Mouse (Mus musculus) gastrocnemius, adult 2 months (tissue): Measurements from ENCODE around the gene Scarb2. TPM values are rescaled to one million over a fixed set of nuclear protein-coding genes. Genes with fewer than 3 reads are reported as not detected.
A peak's percentile ranks its signal among the peaks of the same experiment; 100 is the strongest.

Experiments
- DNase-seq: peaks from one replicate; pipeline ENCODE4 v3.0.0; 2022
- H3K27ac ChIP-seq: fragments of 200-600 bp; 2 replicates; pipeline ENCODE4 v1.8.1; 2022; ENCODE audit warnings: mild to moderate bottlenecking
- H3K4me3 ChIP-seq: fragments of 200-600 bp; 2 replicates; pipeline ENCODE4 v1.8.1; 2022; ENCODE audit warnings: mild to moderate bottlenecking, moderate library complexity
- CTCF ChIP-seq: fragments of 200-600 bp; IDR thresholded peaks from 2 replicates; pipeline ENCODE4 v1.8.1; 2022; ENCODE audit warnings: antibody characterized with exemption, mild to moderate bottlenecking, moderate library complexity
- intact Hi-C: fragments of 180-260 bp; cut with DNase I; formaldehyde crosslinking; loops from one replicate; pipeline ENCODE4 v1.15.1; 2025
- total RNA-seq, 2 experiments: library from RNA; stranded (reverse); gene quantifications; 2 replicates each; pipeline ENCODE4 v1.2.3; 2021

Gene Scarb2
- total RNA-seq, 2 experiments from 2014 or later: 61.7 to 78.6 TPM

DNA sequence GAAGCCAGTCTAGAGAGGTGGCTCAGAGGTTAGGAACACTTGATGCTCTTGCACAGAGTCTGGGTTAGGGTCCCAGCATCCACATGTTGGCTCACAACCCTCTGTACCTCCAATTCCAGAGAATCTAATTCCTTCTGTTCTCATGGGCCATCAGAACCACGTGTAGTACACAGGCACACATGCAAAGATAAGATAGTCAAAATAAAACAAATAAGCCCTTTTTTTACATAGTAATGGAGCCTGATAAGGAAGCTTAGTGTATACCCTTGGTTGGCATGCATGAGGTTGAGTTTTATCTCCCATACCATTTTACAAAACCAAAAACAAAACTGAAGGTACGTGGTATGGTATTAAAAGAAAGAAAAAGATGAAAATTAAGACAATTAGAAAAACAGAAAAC lies 49.2 kb downstream of the Scarb2 start:
- DNase-seq: no peak
- intact Hi-C loops: no loop called here
- no peak for TF ChIP-seq CTCF
- Histone ChIP-seq H3K4me3 (no peak overlapping the region), H3K27ac (no peak overlapping the region)

GRCm38 (mm10) chr5:92452876-92453275 lies 53.8 kb downstream of the Scarb2 start:
- TF ChIP-seq CTCF: no peak
- H3K4me3 ChIP-seq: no peak overlapping the region
- intact Hi-C loops: no loop called here
- H3K27ac ChIP-seq: no peak overlapping the region
- DNase-seq: no peak

- intact Hi-C loops: no loop called here
- Histone ChIP-seq H3K27ac (no peak overlapping the region), H3K4me3 (no peak overlapping the region)
- no peak for TF ChIP-seq CTCF
- no peak for DNase-seq
Measured at GRCm38 (mm10) chr5:92446736-92447135, 59.9 kb downstream of the Scarb2 start.

DNA sequence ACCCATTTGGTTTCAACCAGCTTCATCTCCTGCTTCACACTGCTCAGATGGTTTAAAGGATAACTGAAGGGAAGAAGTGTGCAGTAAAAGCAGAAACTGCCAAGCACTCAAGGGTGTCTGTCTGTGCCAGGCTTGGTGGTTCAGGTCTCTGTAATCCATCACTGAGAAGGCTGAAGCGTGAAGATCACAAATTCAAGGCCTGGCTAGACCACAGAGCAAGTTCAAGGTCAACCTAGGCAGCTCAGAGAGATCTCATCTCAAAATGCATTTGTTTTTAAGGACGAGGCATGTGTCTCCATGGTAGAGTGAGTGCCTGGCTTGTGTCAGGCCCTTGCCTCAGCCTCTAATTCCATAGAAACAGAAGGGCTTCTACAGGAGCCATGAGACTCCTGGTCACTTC lies 61.6 kb downstream of the Scarb2 start:
- TF ChIP-seq CTCF: no peak
- no peak for DNase-seq
- intact Hi-C loops: no loop called here
- H3K27ac ChIP-seq: no peak overlapping the region
- H3K4me3 ChIP-seq: no peak overlapping the region

DNA sequence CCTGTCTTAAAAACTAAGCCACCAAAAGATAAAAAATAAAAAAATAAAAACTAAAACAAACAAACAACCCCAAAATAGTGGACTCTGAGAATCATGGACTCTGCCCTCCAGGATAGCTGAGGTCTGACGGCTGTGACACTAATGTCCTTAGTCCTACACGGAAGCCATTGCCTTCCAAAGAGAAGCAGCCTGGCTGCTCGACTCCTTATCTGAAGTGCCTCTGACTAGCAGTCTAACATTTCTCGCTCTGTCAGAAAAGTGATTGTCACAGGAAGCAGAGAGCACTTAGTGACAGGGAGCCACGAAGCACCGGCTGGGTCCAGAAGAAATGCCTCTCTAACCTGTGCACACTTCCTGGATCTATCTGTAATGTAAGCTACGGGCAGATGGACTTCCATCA lies 63.7 kb downstream of the Scarb2 start:
- intact Hi-C loops: no loop called here
- no peak for TF ChIP-seq CTCF
- no peak overlapping the region for H3K27ac ChIP-seq
- no peak for DNase-seq
- no peak overlapping the region for H3K4me3 ChIP-seq

DNA sequence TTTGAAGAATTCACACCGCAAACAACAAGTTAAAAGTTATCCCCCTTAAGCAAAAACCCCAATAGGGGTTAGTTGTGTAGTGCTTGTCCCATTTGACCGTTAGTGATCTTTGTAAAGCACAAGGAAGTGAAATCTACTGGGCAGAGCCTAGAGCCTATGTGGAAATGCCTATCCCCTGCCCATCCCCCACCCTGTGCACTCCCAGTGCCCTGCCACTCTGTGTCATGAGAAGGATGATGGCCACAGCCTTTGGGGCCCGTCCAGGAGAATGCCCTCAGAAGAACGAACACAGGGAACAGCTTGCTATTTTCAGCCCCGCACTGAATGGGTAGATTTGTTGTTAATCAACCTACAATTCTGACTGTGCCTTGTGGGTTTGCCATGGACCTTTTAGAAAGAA lies 65.1 kb downstream of the Scarb2 start:
- no peak for TF ChIP-seq CTCF
- peak; percentile 89 for DNase-seq
- H3K4me3 ChIP-seq: no peak overlapping the region
- peak overlapping the region; percentile 68 for H3K27ac ChIP-seq
- intact Hi-C loops: no loop called here

- intact Hi-C loops: no loop called here
- H3K27ac ChIP-seq: no peak overlapping the region
- no peak overlapping the region for H3K4me3 ChIP-seq
- no peak for TF ChIP-seq CTCF
- DNase-seq: no peak
Measured at GRCm38 (mm10) chr5:92438540-92438939, 68.1 kb downstream of the Scarb2 start.

DNA sequence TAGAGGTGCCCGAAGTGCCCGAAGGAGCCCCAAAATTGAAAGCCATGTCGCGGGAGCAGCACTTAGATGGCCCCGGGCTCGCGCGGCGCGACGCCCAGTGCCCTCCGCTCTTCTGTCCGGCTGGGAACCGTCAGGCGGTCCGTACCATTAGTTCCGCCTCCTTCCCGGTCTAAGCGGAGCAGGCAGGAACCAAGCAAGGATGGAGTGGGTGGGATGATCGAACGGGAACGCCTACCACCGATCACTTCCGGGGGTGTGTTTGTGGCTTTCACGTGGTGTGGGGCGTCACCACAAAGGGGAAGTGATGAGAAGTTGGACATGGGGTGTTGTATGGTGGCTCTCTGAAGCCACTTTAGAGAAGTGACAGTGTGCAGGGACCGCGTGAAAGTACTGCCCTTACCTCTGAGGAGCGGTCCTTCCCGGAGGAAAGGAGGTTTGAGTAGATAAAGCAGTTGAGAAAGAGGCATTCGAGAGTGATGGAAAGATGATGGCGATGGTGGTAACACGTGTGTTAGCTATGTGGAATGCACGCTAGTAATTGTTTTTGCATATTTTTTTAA lies 71.5 kb downstream of the Scarb2 start, which contains the start of gene Nup54:
Gene Nup54, minus strand, starts transcription at position 195 of the 560 bp plus-strand sequence.
- peak; percentile 96 for DNase-seq
- Histone ChIP-seq H3K4me3 (peak within 1 kb of the TSS; percentile 90), H3K27ac (peak within 1 kb of the TSS; percentile 91)
- TF ChIP-seq CTCF: no peak
- intact Hi-C loops: no loop called here

DNA sequence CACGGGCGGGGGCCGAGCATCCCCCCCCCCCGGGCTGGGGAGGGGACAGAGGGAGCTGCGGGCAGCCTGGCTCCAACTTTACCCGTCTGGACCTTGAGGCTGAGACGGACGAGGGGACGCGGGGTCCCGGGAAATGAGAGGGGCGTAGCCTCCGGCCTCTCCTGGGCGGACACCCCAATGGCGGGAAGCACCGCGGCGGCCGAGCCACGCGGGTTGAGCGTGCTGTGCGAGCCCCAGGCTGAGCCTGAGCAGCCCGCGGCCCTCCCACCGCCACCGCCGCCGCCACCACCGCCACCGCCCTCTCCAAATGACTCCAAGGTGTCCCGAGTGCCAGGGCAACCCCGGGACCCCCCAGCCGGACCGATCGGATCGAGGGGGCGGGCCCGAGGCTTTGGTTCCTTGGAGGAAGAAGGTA lies 72.1 kb downstream of the Scarb2 start:
- no peak for TF ChIP-seq CTCF
- Histone ChIP-seq H3K27ac (peak overlapping the region; percentile 91), H3K4me3 (peak overlapping the region; percentile 90)
- DNase-seq: no peak
- intact Hi-C loops: no loop called here

GRCm38 (mm10) chr5:92434070-92434469 lies 72.6 kb downstream of the Scarb2 start:
- no peak for DNase-seq
- TF ChIP-seq CTCF: no peak
- Histone ChIP-seq H3K27ac (peak overlapping the region; percentile 91), H3K4me3 (peak overlapping the region; percentile 90)
- intact Hi-C loops: no loop called here

DNA sequence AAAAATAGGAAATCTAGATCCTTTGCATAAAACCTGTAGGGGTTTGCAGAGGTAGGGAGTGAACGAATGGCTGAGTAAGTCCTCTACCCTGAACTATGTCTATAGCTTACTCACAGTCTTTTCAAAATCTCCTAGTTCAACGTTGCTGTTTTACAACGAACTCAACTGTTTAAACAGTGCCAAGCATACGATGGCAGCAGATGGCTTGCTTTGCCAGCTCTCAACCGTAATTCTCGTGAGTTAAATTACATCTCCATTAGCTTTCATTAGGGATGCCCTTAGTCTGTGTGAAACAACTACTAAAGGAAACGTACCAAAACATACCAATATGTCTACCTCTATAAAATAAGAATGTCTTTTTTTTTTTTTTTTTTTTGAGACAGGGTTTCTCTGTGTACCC lies 75.0 kb downstream of the Scarb2 start:
- intact Hi-C loops: no loop called here
- H3K27ac ChIP-seq: no peak overlapping the region
- TF ChIP-seq CTCF: no peak
- no peak overlapping the region for H3K4me3 ChIP-seq
- no peak for DNase-seq

- H3K27ac ChIP-seq: no peak overlapping the region
- H3K4me3 ChIP-seq: no peak overlapping the region
- intact Hi-C loops: no loop called here
- TF ChIP-seq CTCF: no peak
- no peak for DNase-seq
Measured at GRCm38 (mm10) chr5:92430723-92431122, 75.9 kb downstream of the Scarb2 start.

- no peak for DNase-seq
- no peak for TF ChIP-seq CTCF
- intact Hi-C loops: no loop called here
- Histone ChIP-seq H3K27ac (no peak overlapping the region), H3K4me3 (no peak overlapping the region)
Measured at GRCm38 (mm10) chr5:92424126-92424525, 82.5 kb downstream of the Scarb2 start.

GRCm38 (mm10) chr5:92413982-92414375 lies 92.7 kb downstream of the Scarb2 start:
- DNase-seq: no peak
- H3K27ac ChIP-seq: no peak overlapping the region
- intact Hi-C loops: no loop called here
- no peak overlapping the region for H3K4me3 ChIP-seq
- no peak for TF ChIP-seq CTCF
